Mouse (Mus musculus): ENCODE measurements at regions not wholly inside any gene's neighbourhood (a gene's known extent, or its start where the extent isn't known, plus 50 kb on each side); places are given as distances from the start of the nearest gene placed in this dataset.

- ATAC-seq (replicated peaks; ENCODE audit: low FRiP score) (no peak), DNase-seq (ENCODE audit: low spot score) (no peak)
- Histone ChIP-seq H3K4me1 (replicated peaks; ENCODE audit: control insufficient read depth, insufficient read depth, low read length) (no peaks in the 10 kb centered on the region), H3K27ac (ENCODE audit: low read depth, low read length) (no peak overlapping the region), H3K9ac (ENCODE audit: low read depth, low read length) (no peak overlapping the region), H3K36me3 (ENCODE audit: control insufficient read depth, insufficient read depth, low read length) (no peaks in the 10 kb centered on the region), H3K27me3 (replicated peaks; ENCODE audit: control insufficient read depth, insufficient read depth, low read length) (no peaks in the 10 kb centered on the region), H3K4me2 (no peak overlapping the region), H3K4me3 (ENCODE audit: low read depth, low read length) (no peak overlapping the region), H3K9me3 (ENCODE audit: control insufficient read depth, low read length) (no peaks in the 10 kb centered on the region)
Observed at GRCm38 (mm10) chr12:118351421-118351820, 50.2 kb upstream of the Sp4 start.
